Mouse (Mus musculus): ENCODE results near the gene Cnbd2.

Gene Cnbd2

GRCm38 (mm10) chr2:156312297-156312897 lies at the start of gene Cnbd2, which contains the start of gene Scand1:
Gene Cnbd2 (plus strand): TSS chr2:156312299.
Gene Scand1 (minus strand): TSS chr2:156312704.
- peak; percentile 91 for DNase-seq (ENCODE audit: low spot score)

GRCm38 (mm10) chr2:156263204-156263893 lies 48.8 kb upstream of the Cnbd2 start:
- DNase-seq (ENCODE audit: low spot score) = no peak

DNA sequence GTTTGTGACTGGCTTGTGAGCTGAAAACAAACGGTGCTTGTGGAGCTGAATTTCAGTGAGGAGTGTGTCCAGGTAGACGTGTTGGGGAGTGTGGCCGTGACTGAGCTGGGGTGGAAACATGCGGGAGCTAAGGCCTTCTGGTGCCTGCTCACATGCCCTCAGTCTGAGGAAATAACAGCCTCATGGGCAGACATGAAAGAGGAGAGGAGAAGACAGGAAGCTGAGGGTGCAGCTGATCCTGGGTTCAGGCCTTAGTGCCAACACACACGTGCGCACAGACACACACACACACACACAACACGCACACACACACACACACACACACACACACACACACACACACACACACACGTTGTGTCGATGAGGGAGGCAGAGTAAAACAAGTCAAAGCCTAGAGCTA lies 44.5 kb upstream of the Cnbd2 start:
- DNase-seq (ENCODE audit: low spot score) = no peak

DNA sequence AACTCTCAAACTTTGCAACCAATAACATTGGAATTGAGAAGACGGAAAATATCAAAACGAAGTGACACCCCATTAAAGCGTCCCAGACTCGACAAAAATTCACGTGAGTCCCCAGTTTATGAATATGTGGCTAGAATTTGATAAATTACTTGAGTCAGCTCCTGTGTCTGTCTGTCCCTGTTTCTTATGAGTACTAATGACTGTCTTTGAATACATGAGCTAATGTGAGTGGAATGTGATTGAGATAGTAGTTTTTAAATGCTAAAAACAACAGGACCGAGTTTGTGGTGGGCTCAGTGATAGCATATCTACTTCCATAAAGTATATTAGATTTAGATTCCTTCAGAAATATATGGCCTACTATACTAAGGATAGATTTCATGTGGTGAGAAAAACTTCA lies 39.5 kb upstream of the Cnbd2 start:
- DNase-seq (ENCODE audit: low spot score) = no peak

GRCm38 (mm10) chr2:156278226-156279017 lies 33.7 kb upstream of the Cnbd2 start:
- DNase-seq (ENCODE audit: low spot score) = peak; percentile 89

GRCm38 (mm10) chr2:156281227-156281626 lies 30.9 kb upstream of the Cnbd2 start:
- no peak for DNase-seq (ENCODE audit: low spot score)

GRCm38 (mm10) chr2:156285161-156285560 lies 26.9 kb upstream of the Cnbd2 start:
- DNase-seq (ENCODE audit: low spot score) = no peak

DNA sequence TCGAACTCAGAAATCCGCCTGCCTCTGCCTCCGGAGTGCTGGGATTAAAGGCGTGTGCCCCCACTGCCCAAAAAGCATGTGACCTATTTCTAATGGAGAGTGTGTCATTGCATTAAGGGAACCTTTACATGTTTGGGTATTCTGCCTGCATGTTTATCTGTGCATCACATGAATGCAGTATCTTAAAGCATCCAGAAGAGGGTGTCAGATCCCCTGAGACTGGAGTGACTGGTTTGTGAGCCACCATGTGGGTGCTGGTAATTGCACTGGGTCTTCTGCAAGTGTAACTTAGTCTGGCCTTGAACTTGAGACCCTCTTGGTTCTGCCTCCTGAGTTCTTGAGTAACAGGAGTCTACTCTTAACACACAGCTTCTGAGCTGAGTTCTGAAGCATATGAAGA lies 25.4 kb upstream of the Cnbd2 start:
- DNase-seq (ENCODE audit: low spot score) = no peak

GRCm38 (mm10) chr2:156288222-156288621 lies 23.9 kb upstream of the Cnbd2 start:
- no peak for DNase-seq (ENCODE audit: low spot score)

DNA sequence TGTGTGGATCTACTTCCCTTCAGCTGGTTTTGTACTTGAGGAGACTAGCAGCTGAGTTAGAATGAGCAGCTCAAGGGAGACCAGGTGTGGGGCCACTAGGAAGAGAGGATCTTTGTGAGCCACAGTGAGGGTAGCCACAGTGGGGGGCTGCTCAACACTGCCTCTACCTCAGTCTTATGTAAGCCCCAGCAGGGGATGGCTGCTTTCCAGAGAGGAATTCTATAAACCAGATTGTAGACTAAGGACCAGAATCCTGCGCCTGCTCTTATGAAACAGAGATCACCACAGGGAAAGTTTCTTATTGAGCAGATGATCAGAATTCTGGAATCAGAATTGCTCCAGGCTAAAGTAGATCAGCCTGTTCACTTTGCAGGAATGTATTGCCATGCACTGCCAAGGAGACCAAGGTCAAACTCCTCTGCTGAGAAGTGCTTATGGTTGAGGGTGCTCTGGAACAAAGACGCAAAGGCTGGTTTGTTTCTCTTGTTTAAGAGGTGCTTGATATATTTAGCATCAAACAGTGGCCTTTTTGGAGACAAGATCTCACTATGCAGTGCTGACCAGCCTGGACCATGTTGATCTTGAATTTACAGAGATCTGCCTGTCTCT lies 22.4 kb upstream of the Cnbd2 start:
- DNase-seq (ENCODE audit: low spot score) = no peak

DNA sequence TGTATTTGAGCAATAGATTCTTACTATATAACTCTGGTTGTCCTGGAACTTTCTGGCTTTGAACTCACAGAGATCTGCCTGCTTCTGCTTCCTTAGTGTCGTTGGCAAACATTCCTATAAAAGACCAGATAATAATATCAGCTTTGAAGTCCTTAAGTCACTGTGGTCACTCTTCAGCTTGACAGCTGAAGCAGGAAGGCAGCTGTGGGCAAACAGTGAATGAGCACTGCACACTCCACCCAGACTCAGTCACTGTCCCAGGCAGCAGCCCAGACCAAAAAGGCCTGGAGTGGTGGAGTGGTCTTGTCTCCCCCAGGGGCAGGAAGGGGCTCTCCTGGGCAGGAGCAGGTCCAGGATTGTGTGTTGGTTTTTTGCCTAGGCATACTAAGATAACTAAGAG lies 20.1 kb upstream of the Cnbd2 start:
- no peak for DNase-seq (ENCODE audit: low spot score)

DNA sequence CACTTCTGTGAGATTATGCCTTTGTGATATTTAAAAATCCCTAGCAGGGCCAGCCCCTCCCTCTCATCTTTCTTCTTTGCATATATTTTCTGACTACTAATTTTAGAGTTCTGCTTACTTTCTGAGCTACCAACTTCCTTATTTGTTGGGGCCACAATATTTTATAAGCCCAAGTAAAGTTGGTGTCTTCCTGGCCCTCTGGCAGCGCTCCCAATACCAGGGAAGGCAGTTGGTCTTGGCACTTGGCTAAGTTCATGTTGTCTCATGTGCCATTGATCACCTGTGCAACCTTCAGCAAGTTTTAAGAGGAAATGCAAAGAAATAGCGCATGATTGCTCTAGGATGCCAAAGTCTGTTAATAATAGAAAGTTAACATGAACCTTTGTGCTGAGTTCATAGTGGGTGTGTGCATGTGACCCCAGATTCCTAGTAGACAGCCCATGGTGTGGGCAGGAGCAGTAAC lies 16.5 kb upstream of the Cnbd2 start:
- DNase-seq (ENCODE audit: low spot score) = no peak

- DNase-seq (ENCODE audit: low spot score) = no peak
Measured at GRCm38 (mm10) chr2:156296190-156296589, 15.9 kb upstream of the Cnbd2 start.

GRCm38 (mm10) chr2:156297653-156298052 lies 14.4 kb upstream of the Cnbd2 start:
- DNase-seq (ENCODE audit: low spot score) = no peak

- no peak for DNase-seq (ENCODE audit: low spot score)
Measured at GRCm38 (mm10) chr2:156298458-156298857, 13.6 kb upstream of the Cnbd2 start.

DNA sequence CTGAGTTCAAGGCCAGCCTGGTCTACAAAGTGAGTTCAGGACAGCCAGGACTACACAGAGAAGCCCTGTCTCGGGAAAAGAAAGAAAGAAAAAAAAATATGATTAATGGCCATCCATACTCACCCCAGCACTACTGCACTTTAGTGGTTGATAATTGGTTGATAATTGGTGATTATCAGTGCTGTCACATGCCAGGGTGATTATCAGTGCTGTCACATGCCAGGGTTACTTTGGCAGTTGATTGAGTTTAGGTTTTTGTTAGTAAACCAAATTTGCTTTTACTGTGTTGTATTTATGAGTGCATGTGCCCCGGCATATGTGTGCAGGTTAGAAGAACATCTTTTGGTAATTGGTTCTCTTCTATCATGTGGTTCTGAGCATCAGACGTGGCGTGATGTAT lies 10.0 kb upstream of the Cnbd2 start:
- no peak for DNase-seq (ENCODE audit: low spot score)

- DNase-seq (ENCODE audit: low spot score) = no peak
Measured at GRCm38 (mm10) chr2:156304351-156304750, 7.7 kb upstream of the Cnbd2 start.

- DNase-seq (ENCODE audit: low spot score) = peak; percentile 72
Measured at GRCm38 (mm10) chr2:156305818-156306217, 6.3 kb upstream of the Cnbd2 start.

DNA sequence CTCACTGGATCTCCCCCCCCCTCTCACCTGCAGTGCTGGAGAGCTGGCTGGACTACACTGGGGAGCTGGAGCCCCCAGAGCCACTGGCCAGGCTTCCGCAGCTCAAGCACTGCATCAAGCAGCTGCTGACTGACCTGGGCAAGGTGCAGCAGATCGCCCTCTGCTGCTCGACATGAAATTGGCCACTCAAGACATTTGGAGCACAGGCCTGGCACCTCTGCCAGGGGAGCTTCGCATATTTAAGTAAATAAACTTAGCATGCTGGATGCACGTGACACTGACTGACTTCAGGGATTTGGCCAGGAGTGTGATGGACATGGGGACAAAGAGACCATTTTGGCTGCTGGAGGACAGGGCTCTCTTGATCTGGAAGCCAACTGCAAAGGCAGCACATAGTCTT lies 4.8 kb upstream of the Cnbd2 start:
- DNase-seq (ENCODE audit: low spot score) = peak; percentile 20

DNA sequence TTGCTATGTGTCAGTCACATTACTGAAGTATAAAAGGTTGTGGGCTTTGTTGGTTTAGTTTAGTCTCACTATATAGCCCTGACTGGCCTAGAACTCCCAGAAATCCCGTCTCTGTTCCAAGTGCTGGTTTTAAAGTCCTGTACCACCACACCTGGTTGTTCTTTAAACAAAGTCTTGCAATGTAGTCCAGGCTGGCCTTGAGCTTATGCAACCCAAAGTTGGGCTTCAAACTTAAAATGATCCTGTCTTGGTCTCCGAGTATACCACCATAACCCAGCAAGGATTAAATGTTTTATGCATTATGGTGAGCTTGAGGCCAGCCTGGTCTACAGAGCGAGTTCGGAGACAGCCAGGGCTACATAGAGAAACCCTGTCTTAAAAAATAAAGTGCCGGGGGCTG lies 2.2 kb upstream of the Cnbd2 start:
- DNase-seq (ENCODE audit: low spot score) = no peak

- no peak for DNase-seq (ENCODE audit: low spot score)
Measured at GRCm38 (mm10) chr2:156310455-156310854, 1.6 kb upstream of the Cnbd2 start.

DNA sequence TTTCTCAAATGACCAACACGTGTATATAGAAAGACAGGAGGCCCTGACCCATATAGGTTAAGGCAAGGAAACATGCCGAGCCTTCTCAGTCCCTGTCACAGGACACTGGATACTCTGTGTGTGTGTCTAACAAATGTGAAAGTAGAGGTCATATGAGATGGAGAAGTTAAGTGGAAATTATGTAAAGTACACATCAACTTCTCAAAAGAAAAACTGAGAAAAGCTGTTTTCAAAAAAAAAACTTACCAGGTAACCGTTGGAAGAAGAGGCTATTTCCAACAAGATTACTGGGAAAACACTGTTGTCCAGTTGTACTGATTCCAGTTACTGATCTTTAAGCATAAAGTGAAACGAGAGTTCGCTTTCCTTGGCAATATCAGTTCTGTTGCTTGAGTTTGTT lies 1.2 kb upstream of the Cnbd2 start:
- no peak for DNase-seq (ENCODE audit: low spot score)

DNA sequence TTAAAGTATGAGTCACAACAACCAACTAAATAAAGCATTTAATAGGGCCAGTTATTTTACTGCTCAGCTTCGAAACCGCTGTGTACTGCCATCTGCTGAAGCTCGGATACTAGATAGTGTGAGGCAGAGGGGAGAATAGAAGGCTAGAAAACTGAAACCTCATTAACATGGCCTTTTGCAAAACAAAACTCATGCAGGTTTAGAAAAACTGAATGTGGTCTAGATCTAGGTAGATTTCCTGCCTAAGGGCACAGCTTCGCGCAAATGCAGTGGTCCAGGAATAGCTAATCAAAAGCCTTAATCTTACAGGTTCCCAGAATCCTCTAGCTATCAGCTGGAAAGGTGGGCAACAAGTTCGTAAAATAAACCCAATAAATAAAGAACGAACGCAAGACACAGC lies 658 bp upstream of the Cnbd2 start:
- DNase-seq (ENCODE audit: low spot score) = peak; percentile 47

All from embryo, embryonic 10.5 days (tissue).